Mouse (Mus musculus) R1 (cell line): ENCODE results near the gene Tbl1x.
"Not testable (repeated sequence)": the region's sequence is repeated elsewhere in the genome, so short reads cannot be mapped to it uniquely, and the experiment has no call there.

ENCODE experiments used
- DNase-seq: peaks from one replicate; pipeline ENCODE4 v3.0.0-alpha.2; 2018; ENCODE audit warnings: low read depth, low spot score

Gene Tbl1x

GRCm38 (mm10) chrX:77510371-77511300, at the start of gene Tbl1x:
Tbl1x (plus strand) TSS chrX:77511013.
- DNase-seq, result peak; percentile 89

DNA sequence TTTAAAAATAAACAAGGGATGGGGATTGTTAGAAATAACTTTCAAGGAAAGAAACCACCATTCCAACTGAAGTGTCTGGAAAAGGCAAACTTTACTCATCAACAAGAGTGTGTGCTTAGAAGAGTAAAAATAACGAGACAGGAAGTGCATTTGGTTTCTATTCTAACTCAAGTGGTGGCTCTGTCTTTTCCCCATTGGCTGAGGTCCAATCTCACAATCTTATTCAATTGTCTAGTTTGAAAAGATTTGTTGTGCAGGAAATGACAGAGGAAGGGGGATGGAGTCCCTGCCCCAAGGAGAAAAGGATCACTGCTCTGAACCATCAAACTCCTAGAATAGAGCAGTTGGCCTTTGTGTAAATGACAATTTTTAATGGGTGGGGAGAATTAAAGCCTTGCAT, 41.6 kb upstream of the Tbl1x start:
- no peak for DNase-seq

- no peak for DNase-seq
Observed at GRCm38 (mm10) chrX:77472858-77473257, 38.0 kb upstream of the Tbl1x start.

- no peak for DNase-seq
Observed at GRCm38 (mm10) chrX:77473511-77473910, 37.3 kb upstream of the Tbl1x start.

DNA sequence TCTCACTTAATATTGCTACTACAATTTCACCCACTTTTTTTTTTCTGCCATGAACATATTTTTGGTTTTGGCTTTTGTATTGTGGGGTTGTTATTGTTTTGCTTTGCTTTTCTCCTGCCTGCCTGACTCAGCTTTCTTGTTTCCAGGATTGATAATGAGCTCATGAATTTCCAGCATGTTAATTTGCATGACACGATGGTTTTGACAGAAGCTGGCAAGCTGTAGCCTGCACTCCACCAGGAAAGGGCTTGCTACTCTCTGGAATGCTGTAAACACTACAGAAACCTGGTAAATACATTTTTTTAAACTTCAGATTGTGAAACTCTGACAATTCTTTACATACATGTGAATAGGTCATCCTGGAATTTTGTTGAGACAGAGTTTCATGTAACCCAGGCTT, 36.3 kb upstream of the Tbl1x start:
- DNase-seq, result no peak

DNA sequence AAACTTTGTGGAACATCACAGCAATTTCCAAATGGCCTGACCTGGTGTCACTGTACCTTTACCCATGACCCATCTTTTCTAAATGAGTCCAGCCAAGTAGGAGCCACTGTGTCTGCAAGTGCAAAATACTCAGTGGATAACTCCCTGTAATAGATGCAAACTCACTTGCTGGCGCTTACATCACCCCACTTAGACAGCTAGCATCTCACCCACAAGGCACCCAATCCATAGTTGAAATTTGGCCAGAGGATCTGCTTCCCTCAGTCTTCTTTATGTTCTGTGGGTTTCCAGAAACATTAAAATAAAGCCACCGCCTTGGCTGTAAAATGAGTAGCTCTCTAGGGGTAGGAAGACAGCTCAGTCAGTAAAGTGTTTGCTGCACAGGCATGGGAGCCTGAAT, 33.3 kb upstream of the Tbl1x start:
- DNase-seq, result no peak

DNA sequence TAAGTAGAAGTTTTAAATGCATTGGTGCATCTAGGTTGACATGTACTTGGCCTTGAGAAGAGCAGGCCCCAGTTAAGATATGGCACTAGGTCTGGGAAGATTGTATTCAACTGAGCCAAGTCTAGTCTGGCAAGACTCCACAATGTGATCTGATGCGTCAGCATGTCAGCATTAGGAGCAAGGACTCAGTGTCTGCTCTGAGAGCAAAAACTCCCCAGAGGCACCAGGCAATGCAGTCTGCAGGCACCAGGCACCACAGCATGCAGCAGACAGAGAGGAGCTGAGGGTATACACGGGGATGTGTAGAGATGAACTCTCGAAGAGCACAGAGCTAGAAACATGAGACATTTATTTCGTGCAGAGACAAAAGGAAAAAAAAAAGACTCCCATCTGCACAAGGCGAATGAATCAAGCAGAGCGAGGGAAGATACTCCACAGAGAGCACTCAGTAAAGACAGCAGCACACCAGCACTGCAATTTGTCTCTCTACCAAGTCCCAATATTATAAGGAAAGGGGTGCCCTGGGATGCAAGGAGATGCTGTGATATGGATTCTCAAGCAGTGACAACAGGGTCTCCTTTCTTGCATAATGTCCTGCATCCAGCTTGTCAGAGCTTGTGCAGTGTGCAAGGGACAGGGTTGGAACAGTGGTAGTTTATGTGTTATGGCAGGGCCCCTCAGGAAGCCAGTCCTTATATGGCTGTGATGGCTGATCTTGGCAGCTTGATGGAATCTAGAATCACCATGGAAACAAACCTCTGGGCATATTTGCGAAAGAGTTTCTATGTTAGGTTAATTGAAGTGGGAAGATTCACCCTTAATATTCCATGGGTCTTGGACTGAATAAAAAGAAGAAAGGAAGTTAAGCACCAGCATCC, 22.7 kb upstream of the Tbl1x start:
- no peak for DNase-seq

- no peak for DNase-seq
Observed at GRCm38 (mm10) chrX:77490127-77490526, 20.7 kb upstream of the Tbl1x start.

- peak; percentile 93 for DNase-seq
Observed at GRCm38 (mm10) chrX:77509149-77509548, 1.7 kb upstream of the Tbl1x start.

DNA sequence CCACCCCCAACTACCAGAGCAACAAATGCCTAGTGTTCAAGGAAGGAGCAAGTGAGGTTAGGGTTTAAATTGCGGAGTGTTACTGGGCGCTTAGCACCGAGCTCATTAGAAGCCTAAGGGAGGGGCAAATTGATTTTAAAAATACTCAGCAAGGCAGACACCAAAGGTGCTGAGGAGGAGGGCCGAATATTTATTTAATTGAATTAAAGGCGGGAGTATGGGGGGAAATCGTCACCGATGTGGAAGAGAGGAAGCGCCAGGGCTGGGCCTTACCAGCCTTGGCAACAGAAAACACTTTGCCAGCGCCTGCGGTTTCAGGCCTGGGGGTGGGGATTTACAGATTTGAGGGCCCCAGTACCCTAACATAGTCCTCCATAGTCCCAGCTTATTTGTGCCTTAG, 1.0 kb upstream of the Tbl1x start:
- DNase-seq, result peak; percentile 41

- DNase-seq, result peak; percentile 58
Observed at GRCm38 (mm10) chrX:77511301-77511993, 634 bp downstream of the Tbl1x start.

DNA sequence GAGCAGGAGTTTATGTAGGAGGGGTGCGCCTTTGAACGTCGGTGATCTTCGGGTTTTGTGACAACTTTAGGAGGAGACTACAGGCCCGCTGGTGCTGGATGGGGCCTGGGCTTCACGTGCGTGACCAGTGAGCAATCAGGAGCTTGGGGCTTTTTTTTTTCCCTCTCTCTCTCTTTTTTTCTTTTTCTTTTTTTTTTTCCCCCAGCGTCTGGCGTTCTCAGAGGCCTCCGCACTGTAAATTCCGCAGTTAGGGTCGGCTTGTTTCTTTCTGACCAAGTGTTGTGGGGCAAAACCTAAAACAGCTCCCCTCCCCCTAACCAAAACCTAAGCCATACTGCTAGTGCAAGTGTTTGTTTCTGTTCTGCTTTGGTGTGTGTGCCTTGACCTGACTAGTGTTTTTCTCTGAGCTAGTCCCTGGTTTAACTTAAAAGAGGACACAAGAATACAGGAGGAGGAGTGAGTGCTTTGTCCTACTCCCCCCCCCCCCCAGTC, 1.2 kb downstream of the Tbl1x start:
- no peak for DNase-seq

DNA sequence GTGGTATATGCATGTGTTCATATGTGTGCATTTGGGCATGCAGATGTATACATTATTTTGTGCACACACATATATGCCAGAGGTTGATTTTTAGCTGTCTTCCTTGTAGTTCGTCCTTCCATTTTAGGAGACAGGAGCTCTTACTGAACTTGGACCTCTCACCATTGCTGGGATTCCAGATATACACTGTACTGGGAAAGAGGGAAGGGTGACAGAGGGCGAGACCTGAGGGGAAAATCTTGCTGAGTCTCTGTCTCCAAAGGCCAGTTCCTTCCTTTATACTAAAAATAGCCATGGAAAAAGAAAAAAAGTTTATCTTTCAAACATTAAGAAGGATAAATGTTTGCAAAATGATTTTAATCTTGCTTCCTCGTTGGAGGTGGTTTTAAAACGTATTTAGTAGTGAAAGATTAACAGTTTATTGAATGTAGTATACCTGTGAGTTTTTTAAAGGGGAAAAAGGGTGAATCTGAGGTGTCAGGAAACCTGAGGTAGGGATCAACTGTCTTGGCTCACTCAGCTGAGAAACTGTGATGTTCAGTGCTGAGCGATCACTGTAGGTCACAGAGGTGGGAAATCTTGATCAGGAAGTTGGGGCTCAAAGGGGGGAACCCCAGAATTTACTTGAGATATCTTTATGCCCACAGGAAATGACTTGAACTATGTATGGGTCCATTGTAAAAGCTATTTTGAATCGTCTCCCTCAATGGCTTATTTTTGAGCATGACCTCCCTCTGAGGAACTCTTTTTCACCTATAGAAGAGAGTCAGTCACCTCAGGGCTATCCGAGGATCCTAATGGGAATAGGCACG, 6.7 kb downstream of the Tbl1x start:
- DNase-seq, result no peak

GRCm38 (mm10) chrX:77518929-77519328, 8.1 kb downstream of the Tbl1x start:
- no peak for DNase-seq

GRCm38 (mm10) chrX:77522842-77523375, 12.1 kb downstream of the Tbl1x start:
- no peak for DNase-seq

DNA sequence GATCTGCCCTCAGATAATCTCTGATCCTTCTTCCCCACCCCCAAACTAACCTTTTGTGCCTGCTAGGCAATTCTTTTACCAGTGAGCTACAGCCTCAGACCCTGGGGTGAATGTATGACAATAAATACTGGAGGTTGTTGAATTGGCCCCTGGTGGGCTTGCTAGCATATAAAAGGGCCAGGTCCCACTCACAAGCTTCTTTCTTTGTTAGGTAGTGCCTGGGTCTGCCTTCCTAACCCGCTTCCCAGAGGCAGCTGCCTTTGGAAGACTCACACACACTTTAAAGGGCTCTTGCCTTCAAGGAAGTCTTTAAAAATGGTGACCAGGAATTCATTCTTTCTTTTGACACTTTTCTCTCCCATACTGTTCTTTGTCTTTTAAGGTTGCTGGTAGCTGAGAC, 14.4 kb downstream of the Tbl1x start:
- peak; percentile 89 for DNase-seq

- DNase-seq, result peak; percentile 63
Observed at GRCm38 (mm10) chrX:77528401-77528800, 17.6 kb downstream of the Tbl1x start.

DNA sequence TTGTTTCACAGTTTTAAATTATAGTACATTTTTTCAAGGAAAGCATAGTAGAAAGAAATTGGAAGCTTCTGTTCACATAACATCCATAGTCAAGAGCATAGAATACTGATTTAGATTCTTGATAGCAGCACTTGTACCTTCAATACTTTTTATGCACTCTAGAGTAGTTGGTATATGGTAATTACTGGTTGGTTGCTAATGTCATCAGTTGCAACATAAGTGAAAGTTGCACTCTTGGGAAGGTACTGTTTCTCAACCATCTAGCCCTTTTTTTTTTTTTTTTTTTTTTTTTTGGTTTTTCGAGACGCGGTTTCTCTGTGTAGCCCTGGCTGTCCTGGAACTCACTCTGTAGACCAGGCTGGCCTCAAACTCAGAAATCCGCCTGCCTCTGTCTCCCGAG, 20.2 kb downstream of the Tbl1x start:
- no peak for DNase-seq

- no peak for DNase-seq
Observed at GRCm38 (mm10) chrX:77533922-77534321, 23.1 kb downstream of the Tbl1x start.

GRCm38 (mm10) chrX:77539770-77540169, 29.0 kb downstream of the Tbl1x start:
- not testable (repeated sequence) for DNase-seq

GRCm38 (mm10) chrX:77544003-77544402, 33.2 kb downstream of the Tbl1x start:
- DNase-seq, result no peak
